Mouse (Mus musculus) right cerebral cortex, adult 2 months (tissue): Measurements from ENCODE around the gene Ablim1.
A peak's percentile ranks its signal among the peaks of the same experiment; 100 is the strongest.

ENCODE experiments used
- DNase-seq, 2 experiments: peaks; one replicate each; pipeline ENCODE4 v3.0.0; 2021 to 2022; ENCODE audit warnings: low spot score in 2 of 2

Gene Ablim1

DNA sequence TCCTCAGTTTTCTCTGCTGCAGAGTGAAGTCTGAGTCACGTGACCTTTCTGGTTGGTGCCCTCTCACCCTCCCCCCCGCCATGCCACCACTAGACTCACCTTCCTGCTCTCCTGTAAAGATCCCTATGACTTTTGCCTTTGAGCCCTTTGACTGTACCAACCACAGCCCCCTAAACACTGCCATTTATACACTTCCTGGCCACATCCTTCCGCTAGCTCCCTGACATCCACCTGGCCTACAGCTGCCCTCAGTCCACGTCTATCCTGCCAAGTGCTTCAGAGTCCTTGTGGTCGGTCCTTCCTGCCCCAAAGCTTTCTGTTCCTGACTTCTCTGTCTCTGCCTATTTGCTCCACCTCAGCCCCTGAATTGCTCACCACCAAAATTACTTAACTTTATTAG lies 29.1 kb upstream of the Ablim1 start:
- DNase-seq: no peak

DNA sequence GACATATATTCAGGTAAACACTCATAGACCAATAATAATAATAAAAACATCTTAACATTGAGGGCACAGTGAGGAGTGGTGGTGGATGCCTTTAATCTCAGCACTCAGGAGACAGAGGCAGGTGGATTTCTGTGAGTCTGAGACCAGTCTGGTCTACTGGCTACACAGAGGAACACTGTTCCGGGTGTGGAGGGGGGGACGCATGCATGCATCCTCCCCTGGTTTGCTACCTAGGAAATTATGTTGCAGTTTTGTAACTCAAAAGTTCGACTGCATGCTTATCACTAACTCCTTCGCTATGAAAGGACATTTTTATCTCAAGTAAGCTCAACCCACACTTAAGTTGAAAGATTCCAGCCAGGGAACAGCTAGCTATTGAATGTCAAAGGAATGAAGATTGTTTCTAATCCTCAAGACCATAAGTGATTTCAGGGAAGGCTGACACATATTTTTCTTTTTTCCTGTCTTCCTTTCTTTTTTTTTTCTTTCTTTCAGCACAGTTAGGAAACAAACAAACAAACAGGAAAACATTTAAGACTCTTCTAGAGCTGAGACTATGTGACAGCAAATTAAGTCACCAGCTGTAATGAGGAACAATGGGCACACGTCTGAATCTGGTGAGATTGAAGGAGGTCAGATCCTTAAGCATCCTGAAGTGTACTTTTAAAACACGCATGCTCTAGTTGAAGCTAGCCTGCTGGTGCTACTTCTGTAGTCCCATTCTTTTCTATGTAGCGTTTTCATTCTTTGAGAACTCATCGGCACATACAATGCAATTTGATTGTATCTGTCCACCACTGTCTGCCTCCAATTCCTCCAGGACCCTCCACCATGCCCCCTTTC lies 26.4 kb upstream of the Ablim1 start:
- DNase-seq: no peak

DNA sequence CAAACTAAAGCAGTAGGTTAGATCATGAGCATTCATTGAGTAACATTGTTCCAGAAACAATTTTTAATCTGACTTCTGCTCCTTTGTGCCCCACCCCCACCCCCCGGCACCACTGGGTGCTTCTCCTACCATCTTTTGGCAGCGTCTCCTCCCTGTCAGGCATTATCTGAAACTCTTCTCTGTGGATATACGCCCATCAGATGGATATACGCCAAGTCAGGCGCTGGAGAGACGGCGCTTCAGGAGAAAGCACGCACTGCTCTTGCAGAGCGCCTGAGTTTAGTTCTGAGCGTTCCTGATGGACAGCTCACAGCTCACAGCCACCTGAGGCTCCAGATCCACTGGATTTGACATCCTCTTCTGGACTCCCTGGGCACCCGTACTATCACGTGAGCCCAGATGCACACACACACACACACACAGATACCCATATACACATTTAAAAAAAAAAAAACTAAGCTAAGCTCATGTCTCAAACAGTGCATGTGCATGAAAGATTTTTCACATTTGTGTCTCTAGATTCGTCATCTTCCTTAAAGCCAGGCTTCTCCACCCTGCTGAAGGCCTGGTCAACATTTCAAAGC lies 24.7 kb upstream of the Ablim1 start:
- DNase-seq: no peak

DNA sequence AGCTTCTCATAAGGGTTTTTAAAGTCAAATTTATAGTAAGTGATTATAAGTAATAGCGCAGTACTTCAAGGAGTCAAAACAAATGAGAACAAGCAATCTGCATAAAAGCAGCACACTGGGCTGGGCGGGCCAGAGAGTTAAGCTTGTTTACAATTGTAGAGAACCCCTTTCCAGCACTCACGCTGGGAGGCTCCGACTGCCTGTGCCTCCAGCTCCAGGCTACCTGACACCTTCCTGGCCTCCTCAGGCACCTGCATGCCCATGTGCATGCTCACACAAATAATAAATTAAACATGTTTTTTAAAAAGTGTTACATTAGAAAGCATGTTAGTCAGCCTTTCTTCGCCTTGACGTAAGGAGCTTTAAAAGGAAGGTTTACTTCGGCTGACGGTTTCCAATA lies 20.4 kb upstream of the Ablim1 start:
- no peak for DNase-seq

DNA sequence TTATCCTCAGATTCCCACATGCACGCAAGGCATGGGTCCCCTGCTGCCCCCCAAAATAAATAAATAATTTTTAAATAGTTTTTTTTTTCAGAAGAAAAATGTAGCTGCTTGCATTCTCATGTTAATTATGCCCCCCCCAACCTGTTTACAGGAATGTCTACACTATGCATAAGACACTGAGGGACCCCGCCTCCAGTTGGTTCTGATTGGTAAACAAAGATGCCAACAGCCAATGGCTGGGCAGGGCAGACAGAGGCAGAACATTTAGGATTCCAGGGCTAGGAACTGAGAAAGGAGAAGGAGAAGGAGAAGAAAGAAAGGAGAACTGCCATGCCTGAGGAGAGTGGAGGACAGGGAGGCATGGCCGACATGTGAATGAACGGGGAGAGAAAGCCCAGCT lies 18.6 kb upstream of the Ablim1 start:
- DNase-seq: no peak

DNA sequence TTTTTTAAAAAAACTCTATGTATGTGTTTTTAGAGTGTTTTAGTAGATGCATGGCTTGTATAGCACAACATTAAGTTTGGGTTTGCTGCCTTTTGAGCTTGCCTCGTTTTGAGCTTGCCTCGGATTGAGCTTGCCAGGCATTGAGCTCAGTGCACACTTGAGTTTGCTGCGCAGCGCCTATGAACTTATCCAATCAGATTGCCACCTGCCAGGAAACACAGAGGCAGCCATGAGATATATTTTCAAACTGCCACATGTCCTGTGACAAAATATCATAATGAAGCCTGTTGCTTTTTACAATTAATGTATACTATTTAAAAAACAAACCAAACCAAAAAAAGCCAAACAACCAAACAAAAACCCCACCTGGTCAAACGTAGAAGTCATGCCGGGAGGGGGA lies 16.5 kb upstream of the Ablim1 start:
- DNase-seq: no peak

DNA sequence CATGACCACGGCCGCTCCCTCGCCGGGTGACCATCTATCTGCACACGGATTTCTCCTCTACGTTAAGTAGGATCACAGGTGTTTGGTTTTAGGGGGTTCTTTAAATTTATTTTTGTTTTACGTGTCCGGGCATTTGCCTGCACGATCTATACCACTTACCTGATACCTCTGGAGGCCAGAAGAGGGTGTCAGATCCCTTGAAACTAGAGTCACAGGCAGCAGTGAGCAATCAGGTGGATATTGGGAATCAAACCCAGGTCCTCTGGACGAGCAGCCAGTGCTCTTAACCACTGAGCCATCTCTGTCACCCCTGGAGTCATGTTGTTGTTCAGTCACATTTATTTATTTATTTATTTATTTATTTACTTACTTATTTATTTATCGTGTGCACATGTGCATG lies 15.6 kb upstream of the Ablim1 start:
- no peak for DNase-seq

DNA sequence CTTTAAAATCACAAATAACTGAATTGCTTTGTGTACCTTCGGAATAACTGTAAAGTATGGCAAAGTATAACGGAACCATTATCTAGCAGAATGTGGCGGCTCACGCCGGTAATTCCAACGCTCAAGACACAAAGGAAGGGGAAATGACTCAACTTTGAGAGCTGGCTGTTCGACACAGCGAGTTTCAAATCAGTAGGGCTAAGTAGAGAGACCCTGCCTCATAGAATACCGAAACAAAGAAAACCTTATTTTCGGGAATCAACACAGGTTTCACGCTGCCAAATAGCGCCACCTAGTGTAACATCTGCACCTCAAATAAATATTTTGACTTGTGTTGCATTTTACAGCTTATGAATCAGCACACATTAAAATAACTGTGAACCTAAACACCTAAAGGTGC lies 14.1 kb upstream of the Ablim1 start:
- peak; percentile 57 to 64 for DNase-seq

DNA sequence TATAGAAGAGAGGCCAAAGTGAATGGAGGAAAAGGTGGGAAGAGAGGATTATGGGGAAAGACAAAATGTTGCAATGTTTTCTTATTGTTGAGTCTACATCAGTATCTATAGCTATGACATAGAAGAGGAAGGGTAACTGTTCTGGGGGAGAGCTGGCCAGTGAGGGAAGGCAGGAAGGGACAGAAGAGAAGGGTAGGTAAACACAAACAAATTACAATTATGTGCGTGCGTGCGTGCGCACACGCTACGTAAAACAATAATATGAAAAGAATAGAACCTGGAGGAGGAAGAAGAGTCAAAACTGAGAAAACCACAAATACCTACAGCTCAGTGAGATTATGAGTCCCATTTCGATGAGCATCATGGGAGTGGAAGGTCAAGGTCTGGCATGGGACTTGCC lies 13.6 kb upstream of the Ablim1 start:
- no peak for DNase-seq

DNA sequence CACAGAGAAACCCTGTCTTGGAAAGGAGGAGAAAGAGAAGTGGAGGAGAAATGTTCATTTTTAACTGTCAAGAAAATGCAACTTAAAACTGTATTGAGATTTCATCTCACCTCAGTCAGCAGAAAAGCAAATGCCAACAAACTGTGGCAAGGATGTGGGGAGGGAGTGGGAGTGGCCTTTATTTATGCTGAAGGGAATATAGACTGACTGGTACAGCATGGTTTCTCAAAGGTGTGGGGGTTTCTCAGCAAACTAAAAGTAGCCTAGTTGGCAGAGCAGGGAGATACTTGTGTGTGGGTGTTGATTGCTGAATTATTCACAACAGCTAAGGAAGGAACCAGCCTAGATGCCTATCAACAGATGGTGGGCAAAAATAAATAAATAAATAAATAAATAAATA lies 13.0 kb upstream of the Ablim1 start:
- DNase-seq: no peak

DNA sequence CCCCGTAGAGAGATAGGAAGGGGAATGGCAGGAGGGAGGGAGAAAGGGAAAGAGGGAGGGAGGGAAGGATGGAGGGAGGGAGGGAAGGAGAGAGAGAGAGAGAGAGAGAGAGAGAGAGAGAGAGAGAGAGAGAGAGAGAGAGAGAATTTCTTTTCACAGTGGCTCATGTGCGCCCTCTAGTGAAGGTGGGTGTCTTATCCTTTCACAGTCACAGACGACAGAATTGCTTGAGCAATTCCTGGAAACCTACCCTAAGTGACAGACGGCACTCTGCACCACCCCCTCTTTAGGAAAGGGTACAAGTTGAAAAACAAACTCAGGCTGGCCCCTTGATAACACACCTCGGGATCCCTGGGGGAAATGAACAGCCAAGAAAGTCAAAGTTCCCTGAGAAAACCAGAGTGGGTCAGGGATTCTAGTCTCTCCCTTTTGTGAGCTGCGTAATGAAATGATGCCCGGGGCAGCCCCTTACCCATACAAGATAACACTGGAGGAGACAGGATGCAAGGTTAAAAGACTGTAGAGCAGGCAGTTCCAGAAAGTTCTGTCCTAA lies 11.1 kb upstream of the Ablim1 start:
- DNase-seq: peak; percentile 74 to 82

DNA sequence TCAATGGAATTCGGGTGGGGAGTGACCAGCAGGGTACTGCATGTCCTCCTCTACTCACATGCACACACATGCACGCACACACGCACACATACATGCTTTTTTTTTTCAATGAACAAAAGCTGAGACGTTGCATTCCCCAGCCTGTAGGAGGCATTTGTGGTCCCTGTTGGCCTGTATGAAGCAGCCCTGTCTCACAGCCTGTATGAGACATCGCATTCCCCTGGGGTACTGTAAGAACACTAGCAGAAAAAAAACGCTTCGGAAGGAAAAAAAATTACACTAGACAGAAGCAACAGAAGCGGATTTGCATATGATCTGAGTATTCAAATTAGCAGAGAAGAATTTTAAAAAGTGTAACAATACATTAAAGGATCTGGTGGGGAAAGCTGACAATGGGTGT lies 8.4 kb upstream of the Ablim1 start:
- DNase-seq: no peak

DNA sequence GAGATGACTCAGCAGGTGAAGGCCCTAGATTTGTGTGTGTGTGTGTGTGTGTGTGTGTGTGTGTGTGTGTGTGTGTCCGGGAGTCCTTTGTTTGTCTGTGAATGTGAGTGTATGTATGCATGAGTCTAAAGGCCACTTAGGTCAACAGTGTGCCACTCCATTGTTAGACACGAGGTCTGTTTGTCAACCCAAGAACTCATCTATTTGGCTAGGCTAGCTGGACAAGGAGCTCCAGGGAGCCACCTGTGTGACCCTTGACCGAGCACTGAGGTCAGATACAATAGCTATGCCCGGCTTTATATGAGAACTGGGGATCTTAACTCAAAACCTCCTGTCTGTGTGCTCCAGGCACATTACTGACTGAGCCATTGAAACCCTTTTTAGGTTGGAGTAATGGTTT lies 7.8 kb upstream of the Ablim1 start:
- no peak for DNase-seq

DNA sequence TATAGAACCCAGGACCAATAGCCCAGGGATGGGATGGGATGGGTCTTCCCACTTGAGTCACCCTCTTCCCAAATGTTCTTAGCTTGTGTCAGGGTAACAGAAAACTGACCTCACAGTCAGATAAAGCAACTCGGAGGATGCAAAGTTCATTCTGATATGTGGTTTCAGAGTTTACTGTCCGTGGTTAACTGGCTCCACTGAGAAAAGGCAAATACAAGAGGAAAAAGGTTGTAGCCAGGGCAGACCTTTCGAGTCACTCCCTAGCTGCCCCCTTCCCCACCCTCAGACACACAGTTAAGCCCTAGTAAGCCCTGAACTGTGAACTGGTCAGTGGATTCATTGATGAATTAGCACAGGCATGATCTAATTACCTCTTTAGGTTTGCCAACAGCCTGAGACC lies 7.1 kb upstream of the Ablim1 start:
- no peak for DNase-seq

DNA sequence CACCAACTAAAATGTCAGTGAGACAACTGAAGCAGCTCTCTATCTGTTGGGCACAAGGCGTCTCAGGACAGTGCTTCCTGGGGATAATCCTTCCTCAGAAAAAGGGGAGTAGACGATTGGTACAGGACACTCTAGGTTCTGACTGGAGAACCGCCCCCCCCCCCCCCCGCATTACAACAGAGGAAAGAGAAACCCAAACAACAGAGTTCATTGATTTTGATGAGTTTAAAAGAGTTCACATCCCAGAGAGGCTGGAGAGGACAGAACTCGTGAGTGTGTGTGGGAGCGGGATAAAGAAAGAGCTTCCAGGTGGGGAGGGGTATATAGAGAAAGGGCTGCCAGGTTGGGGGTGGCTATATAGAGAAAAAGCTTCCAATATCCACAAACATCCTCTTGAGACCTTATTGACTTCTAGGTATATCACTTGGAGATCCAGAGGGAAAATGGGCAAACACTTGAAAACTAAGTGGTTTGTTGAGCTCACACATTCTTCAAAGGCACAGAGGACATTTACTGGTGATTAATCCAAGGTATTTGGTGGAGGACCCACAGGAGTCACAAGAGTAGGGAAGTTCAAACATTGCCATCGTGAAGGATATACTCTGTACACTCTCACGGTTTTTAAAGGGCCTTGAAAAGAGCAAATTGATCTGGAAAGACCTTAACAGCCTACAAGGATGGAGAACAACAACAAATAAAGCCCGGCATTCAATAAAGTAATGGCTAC lies 6.1 kb upstream of the Ablim1 start:
- no peak for DNase-seq

DNA sequence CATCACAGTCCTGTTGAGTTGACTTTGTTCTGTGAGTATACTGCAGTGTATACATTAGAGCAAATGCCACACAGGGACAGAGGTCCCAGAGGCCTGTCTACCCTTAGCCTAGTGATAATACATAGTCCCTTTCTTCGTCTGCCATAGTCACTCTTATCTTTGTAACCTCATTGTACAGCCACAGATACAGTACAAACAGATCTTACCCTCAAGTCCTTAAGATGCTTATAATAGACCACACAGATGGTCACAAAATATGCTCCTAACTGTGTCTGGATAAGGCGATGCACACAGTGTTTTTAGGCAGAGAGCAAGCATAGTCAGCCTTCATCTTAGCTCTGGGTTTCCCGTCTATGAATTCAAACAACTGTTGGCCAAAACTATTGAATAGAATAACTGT lies 1.9 kb upstream of the Ablim1 start:
- DNase-seq: no peak

DNA sequence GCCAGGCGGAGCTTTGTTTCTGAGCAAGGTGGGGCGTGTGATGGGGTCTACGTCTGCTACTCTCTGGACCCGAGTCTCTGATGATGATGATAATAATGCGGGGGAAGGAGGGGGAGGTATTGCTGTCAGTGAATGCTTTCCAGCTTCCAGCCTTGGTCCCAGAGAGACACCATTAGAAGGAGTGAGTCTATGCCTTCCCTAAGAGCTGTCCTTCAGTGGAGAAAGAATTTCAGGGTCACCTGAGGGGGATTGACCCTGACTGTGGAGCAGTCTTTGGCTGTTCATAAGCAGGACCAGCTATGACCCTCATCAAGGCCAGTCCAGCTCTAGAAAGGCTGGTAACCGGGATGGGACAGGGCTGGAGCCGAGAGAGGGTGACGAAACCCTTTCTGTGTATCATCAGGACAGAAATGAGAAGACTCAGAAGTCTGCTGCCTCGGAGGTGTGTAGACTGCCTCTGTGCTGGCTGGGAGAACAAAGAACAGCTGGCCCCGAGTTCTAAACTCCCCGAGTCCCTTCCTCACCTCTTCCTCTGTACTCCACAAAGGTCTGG lies 370 bp upstream of the Ablim1 start:
- peak in 1 of 2 experiments; percentile 27 for DNase-seq

DNA sequence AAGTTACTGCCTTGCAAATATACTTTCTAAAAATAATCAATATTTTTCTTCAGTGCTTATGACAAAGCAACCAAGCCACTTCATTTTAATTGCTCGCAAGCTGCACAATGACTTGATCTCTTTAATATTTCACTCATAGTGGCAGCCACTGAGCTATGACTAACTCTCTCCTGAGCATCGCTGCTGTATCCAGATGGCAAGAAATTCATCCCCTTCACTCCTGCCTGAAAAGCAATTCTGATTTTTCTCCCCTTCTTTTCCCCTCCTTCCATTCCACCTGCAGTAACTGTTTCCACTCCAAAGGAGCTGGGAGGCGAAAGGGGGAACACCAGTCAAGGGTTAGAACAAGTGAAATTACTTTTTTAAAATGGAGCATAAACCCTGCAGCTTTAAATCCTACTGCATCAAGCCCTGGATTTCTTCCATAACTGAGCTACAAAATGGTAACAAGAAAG lies 801 bp downstream of the Ablim1 start:
- peak; percentile 40 to 61 for DNase-seq

DNA sequence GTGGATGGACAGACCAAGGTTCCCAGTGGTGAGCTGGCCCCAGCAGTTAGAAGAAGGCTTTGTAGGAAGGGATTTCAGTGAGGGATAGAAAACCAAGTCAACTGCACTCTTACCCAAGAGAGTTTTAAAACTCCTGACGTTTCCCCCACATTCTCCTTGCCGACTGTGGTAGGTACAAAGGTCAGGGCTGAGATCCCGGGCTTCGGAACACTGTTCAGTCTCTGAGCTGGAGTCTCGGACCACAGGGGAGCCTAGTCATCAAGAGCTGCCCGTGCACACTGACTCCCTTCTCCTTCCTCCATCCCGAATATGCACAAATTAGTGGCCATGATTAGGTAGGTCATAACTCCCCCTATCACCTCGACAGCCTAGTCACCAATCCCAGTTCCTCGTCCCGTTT lies 1.5 kb downstream of the Ablim1 start:
- no peak for DNase-seq

DNA sequence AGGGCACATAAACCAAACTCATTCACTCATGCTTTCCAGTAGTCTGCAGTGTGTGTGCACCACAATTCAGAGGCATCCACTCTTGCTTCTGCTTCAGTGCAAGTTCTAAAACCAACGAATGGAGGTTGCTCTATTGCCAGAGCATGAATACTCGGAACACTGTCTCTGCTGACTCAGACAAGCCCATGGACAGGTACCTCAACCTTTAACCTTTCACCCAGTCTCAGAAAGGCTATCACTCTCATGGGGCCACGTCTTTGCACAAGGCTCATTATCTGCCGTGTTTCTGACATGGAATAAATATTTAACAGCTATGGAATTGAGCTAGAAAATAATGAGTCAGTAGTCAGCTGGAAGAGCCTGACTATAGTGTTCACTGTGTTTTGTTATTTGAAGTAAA lies 4.7 kb downstream of the Ablim1 start:
- no peak for DNase-seq

DNA sequence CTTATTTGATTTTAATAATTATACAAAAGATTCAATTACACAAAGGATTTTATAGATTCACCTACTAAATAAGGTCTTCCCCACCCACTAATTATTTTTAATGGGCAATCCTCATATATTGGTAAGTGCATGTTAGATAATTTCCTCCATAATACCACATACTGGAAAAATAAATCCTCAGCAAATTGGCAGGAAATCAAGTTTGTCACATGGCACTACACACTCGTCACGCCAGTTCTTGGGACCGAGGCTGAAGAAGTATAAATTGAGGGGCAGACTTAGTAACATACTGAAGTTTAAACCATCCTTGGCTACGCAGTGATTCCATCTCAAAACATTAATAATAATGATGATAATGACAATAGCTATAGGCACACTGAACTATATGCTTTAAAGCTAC lies 8.1 kb downstream of the Ablim1 start:
- no peak for DNase-seq

DNA sequence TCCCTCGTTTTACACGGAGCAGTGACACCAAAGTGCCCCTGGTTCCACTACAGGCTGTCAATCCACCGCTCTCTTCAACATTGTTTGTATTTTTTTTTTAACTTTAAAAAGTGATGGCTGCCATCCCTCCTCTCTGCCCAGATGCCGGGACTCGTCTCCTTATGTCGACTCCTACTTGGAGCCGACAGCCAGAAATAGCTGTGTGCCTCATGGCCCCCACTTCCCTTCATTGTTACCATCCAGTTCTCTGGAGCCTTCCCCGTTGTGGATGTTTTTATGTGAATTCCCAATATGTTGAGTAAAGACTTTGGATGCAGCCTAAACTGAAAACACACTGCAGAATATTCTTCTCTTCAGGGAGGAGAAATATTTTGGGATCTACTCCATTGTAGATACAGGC lies 8.7 kb downstream of the Ablim1 start:
- no peak for DNase-seq
